Mouse (Mus musculus) heart, postnatal 0 days (tissue): ENCODE measurements around the gene Aldh3b2.

ENCODE experiments used
- CTCF ChIP-seq: IDR thresholded peaks from 2 replicates; pipeline ENCODE4 v1.5.1; 2016; ENCODE audit warnings: antibody characterized with exemption, control low read depth, low read depth
- EP300 ChIP-seq: IDR thresholded peaks from 2 replicates; pipeline ENCODE4 v1.6.1; 2016; ENCODE audit warnings: antibody characterized with exemption, low read depth

GRCm38 (mm10) chr19:3942315-3942714 is 29.8 kb upstream of the Aldh3b2 start:
- TF ChIP-seq CTCF (no peak), EP300 (no peak)
